Mouse (Mus musculus) B cell, adult (primary cell): ENCODE measurements around the gene Chp1. TPM values are rescaled to one million over a fixed set of nuclear protein-coding genes. Genes with fewer than 3 reads are reported as not detected.

Experiments
- total RNA-seq: library from RNA; stranded (reverse); gene quantifications from 4 replicates; pipeline ENCODE4 v1.2.4, GENCODE M21; 2023; ENCODE audit not compliant: inconsistent age

Chp1 gene
- total RNA-seq, result 69.0 to 78.1 TPM (median 70.2 TPM) in 4 replicates

GRCm38 (mm10) chr2:119547522-119548370, at the start of gene Chp1, which contains the start of gene Exd1:
Chp1 (plus strand) TSS chr2:119547697.
Exd1 (minus strand) TSS chr2:119547627.

GRCm38 (mm10) chr2:119618199-119618982, 70.9 kb downstream of the Chp1 start, which contains the start of the genes Nusap1 and Oip5:
Nusap1 (plus strand) TSS chr2:119618298.
Oip5 (minus strand) TSS chr2:119618469.

Other genes with a start within 250 kb of the Chp1 start
- gene Dll4, start 221.9 kb upstream of the Chp1 start, total RNA-seq, result 0.54 to 0.96 TPM (median 0.76 TPM) in 4 replicates
- gene Chac1, start 196.5 kb upstream of the Chp1 start, total RNA-seq, result 0.54 to 1.1 TPM (median 0.83 TPM) in 4 replicates
- 38.9 to 47.4 TPM (median 42.3 TPM) in 4 replicates for gene Ino80, start 70.0 kb upstream of the Chp1 start, total RNA-seq
- gene Exd1, start 70 bp upstream of the Chp1 start, total RNA-seq, result 0.10 to 0.36 TPM (median 0.10 TPM) in 3 of 4 replicates, not detected in the other
- gene Nusap1, start 70.6 kb downstream of the Chp1 start, total RNA-seq, result 2.2 to 3.9 TPM (median 3.3 TPM) in 4 replicates
- gene Oip5, start 70.8 kb downstream of the Chp1 start, total RNA-seq, result 1.4 to 2.3 TPM (median 1.7 TPM) in 4 replicates
- gene Ndufaf1, start 115.1 kb downstream of the Chp1 start, total RNA-seq, result 14.0 to 19.5 TPM (median 16.4 TPM) in 4 replicates
- gene Rtf1, start 127.4 kb downstream of the Chp1 start, total RNA-seq, result 52.8 to 57.7 TPM (median 53.4 TPM) in 4 replicates
- gene Itpka, start 194.6 kb downstream of the Chp1 start, total RNA-seq, result 0.58 to 0.66 TPM in 2 of 4 replicates, not detected in the others
- gene Ltk, start 212.7 kb downstream of the Chp1 start, total RNA-seq, result 21.2 to 27.1 TPM (median 24.0 TPM) in 4 replicates
- 30.7 to 37.0 TPM (median 34.7 TPM) in 4 replicates for gene Rpap1, start 239.8 kb downstream of the Chp1 start, total RNA-seq